Mouse (Mus musculus) megakaryocyte, adult 5-6 weeks (primary cell): ENCODE data around the gene Zfp872. TPM values are rescaled to one million over a fixed set of nuclear protein-coding genes. Genes with fewer than 3 reads are reported as not detected.

Experiments used
- total RNA-seq, 2 experiments: library from RNA; stranded (forward) in 1 of 2; stranded (reverse) in 1 of 2; fragments of 153-499, 151-499 nt in 1 of 2; fragments of 221-1000, 200-1000 nt in 1 of 2; gene quantifications; 2 replicates each; pipeline versions ENCODE4 v1.2.3 to v1.2.4; 2015 to 2017

Gene Zfp872
- total RNA-seq, 2 experiments from 2014 or later, result not detected

Other genes with a start within 250 kb of the Zfp872 start
- 3.7 and 4.3 TPM in 2 replicates for gene Swsap1, start 232.3 kb upstream of the Zfp872 start, total RNA-seq (2015)
- gene Swsap1, start 232.3 kb upstream of the Zfp872 start, total RNA-seq (2017), result 6.5 and 6.6 TPM in 2 replicates
- gene Epor, start 224.6 kb upstream of the Zfp872 start, total RNA-seq (2015), result 0.45 and 0.84 TPM in 2 replicates
- 0.28 and 1.2 TPM in 2 replicates for gene Epor, start 224.6 kb upstream of the Zfp872 start, total RNA-seq (2017)
- not detected in 2 replicates for gene Rgl3, start 198.6 kb upstream of the Zfp872 start, total RNA-seq (2015)
- gene Rgl3, start 198.6 kb upstream of the Zfp872 start, total RNA-seq (2017), result not detected in 2 replicates
- not detected in 2 replicates for gene Ccdc151, start 185.5 kb upstream of the Zfp872 start, total RNA-seq (2015)
- gene Ccdc151, start 185.5 kb upstream of the Zfp872 start, total RNA-seq (2017), result not detected in 2 replicates
- 25.4 and 28.8 TPM in 2 replicates for gene Prkcsh, start 185.3 kb upstream of the Zfp872 start, total RNA-seq (2015)
- 70.7 and 76.5 TPM in 2 replicates for gene Prkcsh, start 185.3 kb upstream of the Zfp872 start, total RNA-seq (2017)
- gene Elavl3, start 136.1 kb upstream of the Zfp872 start, total RNA-seq (2015), result not detected in 2 replicates
- gene Elavl3, start 136.1 kb upstream of the Zfp872 start, total RNA-seq (2017), result not detected in 2 replicates
- gene Gm49318, start 116.8 kb upstream of the Zfp872 start, total RNA-seq (2015), result not detected in 2 replicates
- gene Gm49318, start 116.8 kb upstream of the Zfp872 start, total RNA-seq (2017), result not detected in 2 replicates
- 4.4 and 6.1 TPM in 2 replicates for gene Zfp653, start 116.7 kb upstream of the Zfp872 start, total RNA-seq (2015)
- 6.2 and 8.6 TPM in 2 replicates for gene Zfp653, start 116.7 kb upstream of the Zfp872 start, total RNA-seq (2017)
- gene Ecsit, start 102.7 kb upstream of the Zfp872 start, total RNA-seq (2015), result 3.9 and 5.0 TPM in 2 replicates
- gene Ecsit, start 102.7 kb upstream of the Zfp872 start, total RNA-seq (2017), result 10.8 and 11.1 TPM in 2 replicates
- gene Cnn1, start 88.9 kb upstream of the Zfp872 start, total RNA-seq (2015), result not detected in 2 replicates
- not detected in 2 replicates for gene Cnn1, start 88.9 kb upstream of the Zfp872 start, total RNA-seq (2017)
- gene Elof1, start 70.9 kb upstream of the Zfp872 start, total RNA-seq (2015), result 85.2 and 95.7 TPM in 2 replicates
- 29.7 and 42.0 TPM in 2 replicates for gene Elof1, start 70.9 kb upstream of the Zfp872 start, total RNA-seq (2017)
- gene Acp5, start 52.4 kb upstream of the Zfp872 start, total RNA-seq (2015), result 5.5 and 10.9 TPM in 2 replicates
- 4.4 and 6.6 TPM in 2 replicates for gene Acp5, start 52.4 kb upstream of the Zfp872 start, total RNA-seq (2017)
- 19.7 and 22.1 TPM in 2 replicates for gene Pigyl, start 31.2 kb upstream of the Zfp872 start, total RNA-seq (2015)
- gene Pigyl, start 31.2 kb upstream of the Zfp872 start, total RNA-seq (2017), result 22.8 and 24.8 TPM in 2 replicates
- gene Zfp809, start 37.6 kb downstream of the Zfp872 start, total RNA-seq (2015), result 39.2 and 40.2 TPM in 2 replicates
- gene Zfp809, start 37.6 kb downstream of the Zfp872 start, total RNA-seq (2017), result 33.4 and 34.6 TPM in 2 replicates
- gene Zfp599, start 71.8 kb downstream of the Zfp872 start, total RNA-seq (2015), result 0.33 and 0.80 TPM in 2 replicates
- 0.85 and 1.8 TPM in 2 replicates for gene Zfp599, start 71.8 kb downstream of the Zfp872 start, total RNA-seq (2017)
- 6.2 and 9.1 TPM in 2 replicates for gene Zfp810, start 119.6 kb downstream of the Zfp872 start, total RNA-seq (2015)
- 8.2 and 11.6 TPM in 2 replicates for gene Zfp810, start 119.6 kb downstream of the Zfp872 start, total RNA-seq (2017)
- 100 and 102 TPM in 2 replicates for gene Anln, start 201.1 kb downstream of the Zfp872 start, total RNA-seq (2015)
- 73.3 and 81.7 TPM in 2 replicates for gene Anln, start 201.1 kb downstream of the Zfp872 start, total RNA-seq (2017)
- 2.2 and 2.7 TPM in 2 replicates for gene 9530077C05Rik, start 223.4 kb downstream of the Zfp872 start, total RNA-seq (2015)
- gene 9530077C05Rik, start 223.4 kb downstream of the Zfp872 start, total RNA-seq (2017), result 3.4 and 5.8 TPM in 2 replicates